Mouse (Mus musculus): ENCODE measurements around the gene Pik3c2b. TPM values are rescaled to one million over a fixed set of nuclear protein-coding genes. Genes with fewer than 3 reads are reported as not detected.

Gene Pik3c2b
- total RNA-seq, 1 experiment = 3.1 TPM

- peaks cover 19 to 36% of the 10 kb centered on the region in 2 experiments for H3K4me1 ChIP-seq (ENCODE audit: control insufficient read depth in 2 of 2, insufficient read depth in 2 of 2, low read length in 2 of 2, poor library complexity in 1 of 2)
- TF ChIP-seq CHD2 (IDR thresholded peaks at IDR 0.05; ENCODE audit: low read depth, low read length) (no peak), ZNF384 (IDR thresholded peaks at IDR 0.05; ENCODE audit: low read depth, low read length) (no peak)
- no peaks in the 10 kb centered on the region for H3K9me3 ChIP-seq (ENCODE audit: control insufficient read depth, insufficient read depth, low read depth, low read length)
- in situ Hi-C loops (cut with MboI; ENCODE audit: low sequenced_read_pairs in 2 of 2, unreplicated experiment in 2 of 2) = no loop called here
- no peak overlapping the region for H3K9ac ChIP-seq (ENCODE audit: insufficient read depth, low read depth, low read length, poor library complexity, severe bottlenecking)
- H3K36me3 ChIP-seq (ENCODE audit: control insufficient read depth, insufficient read depth, low read length, poor library complexity, severe bottlenecking) = no peaks in the 10 kb centered on the region
- H3K4me3 ChIP-seq (ENCODE audit: insufficient read depth in 1 of 2, low read depth in 1 of 2, low read length in 2 of 2, poor library complexity in 1 of 2, severe bottlenecking in 1 of 2) = no peak overlapping the region
- H3K27ac ChIP-seq (ENCODE audit: insufficient read depth, low read depth, low read length, poor library complexity, severe bottlenecking) = no peak overlapping the region
- no peak for DNase-seq (ENCODE audit: low read depth, low spot score)
These were observed 35.2 kb downstream of the Pik3c2b start for GRCm38 (mm10) chr1:133080717-133081116.

GRCm38 (mm10) chr1:133083003-133083546 lies 37.6 kb downstream of the Pik3c2b start:
- Histone ChIP-seq H3K27ac (ENCODE audit: insufficient read depth, low read depth, low read length, poor library complexity, severe bottlenecking) (no peak overlapping the region), H3K4me3 (ENCODE audit: insufficient read depth in 1 of 2, low read depth in 1 of 2, low read length in 2 of 2, poor library complexity in 1 of 2, severe bottlenecking in 1 of 2) (no peak overlapping the region), H3K9ac (ENCODE audit: insufficient read depth, low read depth, low read length, poor library complexity, severe bottlenecking) (no peak overlapping the region), H3K9me3 (ENCODE audit: control insufficient read depth, insufficient read depth, low read depth, low read length) (no peaks in the 10 kb centered on the region), H3K4me1 (ENCODE audit: control insufficient read depth in 2 of 2, insufficient read depth in 2 of 2, low read length in 2 of 2, poor library complexity in 1 of 2) (peaks cover 28 to 44% of the 10 kb centered on the region in 2 experiments), H3K36me3 (ENCODE audit: control insufficient read depth, insufficient read depth, low read length, poor library complexity, severe bottlenecking) (no peaks in the 10 kb centered on the region)
- in situ Hi-C loops (cut with MboI; ENCODE audit: low sequenced_read_pairs in 2 of 2, unreplicated experiment in 2 of 2) = no loop called here
- DNase-seq (ENCODE audit: low read depth, low spot score) = no peak
- TF ChIP-seq ZNF384 (IDR thresholded peaks at IDR 0.05; ENCODE audit: low read depth, low read length) (no peak), MAFK (IDR thresholded peaks at IDR 0.05; ENCODE audit: insufficient read depth, low read depth, low read length) (no peak), CHD2 (IDR thresholded peaks at IDR 0.05; ENCODE audit: low read depth, low read length) (no peak), ZC3H11A (IDR thresholded peaks at IDR 0.05; ENCODE audit: borderline replicate concordance, low read depth, low read length) (no peak), HCFC1 (IDR thresholded peaks at IDR 0.05; ENCODE audit: borderline replicate concordance, insufficient read depth, low read length) (no peak)

- peak overlapping the region; percentile 1; the same call in 1 of the 2 replicates for H3K27ac ChIP-seq (ENCODE audit: insufficient read depth, low read depth, low read length, poor library complexity, severe bottlenecking)
- in situ Hi-C loops (cut with MboI; ENCODE audit: low sequenced_read_pairs in 2 of 2, unreplicated experiment in 2 of 2) = no loop called here
- peaks cover 28 to 46% of the 10 kb centered on the region in 2 experiments for H3K4me1 ChIP-seq (ENCODE audit: control insufficient read depth in 2 of 2, insufficient read depth in 2 of 2, low read length in 2 of 2, poor library complexity in 1 of 2)
- DNase-seq (ENCODE audit: low read depth, low spot score) = no peak
- no peak overlapping the region for H3K4me3 ChIP-seq (ENCODE audit: insufficient read depth in 1 of 2, low read depth in 1 of 2, low read length in 2 of 2, poor library complexity in 1 of 2, severe bottlenecking in 1 of 2)
- H3K36me3 ChIP-seq (ENCODE audit: control insufficient read depth, insufficient read depth, low read length, poor library complexity, severe bottlenecking) = no peaks in the 10 kb centered on the region
- peak overlapping the region; percentile 31; the same call in 1 of the 2 replicates for H3K9ac ChIP-seq (ENCODE audit: insufficient read depth, low read depth, low read length, poor library complexity, severe bottlenecking)
- H3K9me3 ChIP-seq (ENCODE audit: control insufficient read depth, insufficient read depth, low read depth, low read length) = no peaks in the 10 kb centered on the region
- TF ChIP-seq ZNF384 (IDR thresholded peaks at IDR 0.05; ENCODE audit: low read depth, low read length) = no peak
- no peak for TF ChIP-seq CHD2 (IDR thresholded peaks at IDR 0.05; ENCODE audit: low read depth, low read length)
- TF ChIP-seq HCFC1 (IDR thresholded peaks at IDR 0.05; ENCODE audit: borderline replicate concordance, insufficient read depth, low read length) = no peak
These were observed 38.6 kb downstream of the Pik3c2b start for GRCm38 (mm10) chr1:133083942-133084625.

GRCm38 (mm10) chr1:133084708-133085416 lies 39.4 kb downstream of the Pik3c2b start:
- no peak overlapping the region for H3K4me3 ChIP-seq (ENCODE audit: insufficient read depth in 1 of 2, low read depth in 1 of 2, low read length in 2 of 2, poor library complexity in 1 of 2, severe bottlenecking in 1 of 2)
- H3K27ac ChIP-seq (ENCODE audit: insufficient read depth, low read depth, low read length, poor library complexity, severe bottlenecking) = no peak overlapping the region; the same call in 1 of the 2 replicates
- peaks cover 29 to 46% of the 10 kb centered on the region in 2 experiments for H3K4me1 ChIP-seq (ENCODE audit: control insufficient read depth in 2 of 2, insufficient read depth in 2 of 2, low read length in 2 of 2, poor library complexity in 1 of 2)
- H3K36me3 ChIP-seq (ENCODE audit: control insufficient read depth, insufficient read depth, low read length, poor library complexity, severe bottlenecking) = peaks cover under 1% of the 10 kb centered on the region; the same call in 1 of the 2 replicates
- TF ChIP-seq CHD2 (IDR thresholded peaks at IDR 0.05; ENCODE audit: low read depth, low read length) = no peak
- no peak for TF ChIP-seq ZC3H11A (IDR thresholded peaks at IDR 0.05; ENCODE audit: borderline replicate concordance, low read depth, low read length)
- no peak for TF ChIP-seq ZNF384 (IDR thresholded peaks at IDR 0.05; ENCODE audit: low read depth, low read length)
- no peak for TF ChIP-seq HCFC1 (IDR thresholded peaks at IDR 0.05; ENCODE audit: borderline replicate concordance, insufficient read depth, low read length)
- TF ChIP-seq MAFK (IDR thresholded peaks at IDR 0.05; ENCODE audit: insufficient read depth, low read depth, low read length) = no peak
- H3K9ac ChIP-seq (ENCODE audit: insufficient read depth, low read depth, low read length, poor library complexity, severe bottlenecking) = no peak overlapping the region
- no peaks in the 10 kb centered on the region for H3K9me3 ChIP-seq (ENCODE audit: control insufficient read depth, insufficient read depth, low read depth, low read length)
- no peak for DNase-seq (ENCODE audit: low read depth, low spot score)
- in situ Hi-C loops (cut with MboI; ENCODE audit: low sequenced_read_pairs in 2 of 2, unreplicated experiment in 2 of 2) = no loop called here
